Mouse (Mus musculus) limb, embryonic 13.5 days (tissue): ENCODE results near the gene Rad51b. TPM values are rescaled to one million over a fixed set of nuclear protein-coding genes. Genes with fewer than 3 reads are reported as not detected.

Experiments used
- ATAC-seq: fragments of 200-750 bp; cut with Nextera tagmentation; 2 replicates; pipeline ENCODE4 v1.8.0; 2017; ENCODE audit warnings: low read depth, moderate number of reproducible peaks, moderate TSS enrichment; ENCODE audit not compliant: low FRiP score
- H3K27ac ChIP-seq: fragments of 300-500 bp; sonication (generic); 2 replicates; pipeline ENCODE4 v1.5.1; 2015; ENCODE audit warnings: inconsistent platforms, mild to moderate bottlenecking, moderate library complexity
- H3K27me3 ChIP-seq: fragments of 300-500 bp; sonication (generic); 2 replicates; pipeline ENCODE4 v1.6.1; 2015; ENCODE audit warnings: mild to moderate bottlenecking, inconsistent platforms
- H3K36me3 ChIP-seq: fragments of 300-500 bp; sonication (generic); 2 replicates; pipeline ENCODE4 v1.6.1; 2015; ENCODE audit warnings: inconsistent platforms, mild to moderate bottlenecking, moderate library complexity
- H3K4me1 ChIP-seq: fragments of 300-500 bp; sonication (generic); 2 replicates; pipeline ENCODE4 v1.6.1; 2015; ENCODE audit warnings: inconsistent platforms
- H3K4me2 ChIP-seq: fragments of 300-500 bp; sonication (generic); replicated peaks from 2 replicates; pipeline ENCODE4 v1.6.1; 2015; ENCODE audit warnings: inconsistent platforms, mild to moderate bottlenecking, moderate library complexity
- H3K4me3 ChIP-seq: fragments of 300-500 bp; sonication (generic); 2 replicates; pipeline ENCODE4 v1.5.1; 2015; ENCODE audit warnings: moderate library complexity, mild to moderate bottlenecking, inconsistent platforms
- H3K9ac ChIP-seq: fragments of 300-500 bp; sonication (generic); 2 replicates; pipeline ENCODE4 v1.6.1; 2015; ENCODE audit warnings: mild to moderate bottlenecking, inconsistent platforms
- H3K9me3 ChIP-seq: fragments of 300-500 bp; sonication (generic); 2 replicates; pipeline ENCODE4 v1.6.1; 2016; ENCODE audit warnings: inconsistent platforms
- WGBS: fragments of 180-500 bp; shearing (Covaris S2); methylation state at CpG from one replicate; pipeline ENCODE4 v1.1.7; 2015; 5-methylcytosine and 5-hydroxymethylcytosine counted together
- polyA plus RNA-seq: library from polyadenylated mRNA; unstranded; fragments of >200 nt; fragmentation: Nextera tagmentation; extraction: Ambion mirVana; gene quantifications from 2 replicates; pipeline ENCODE4 v1.2.1, GENCODE M21; 2015

Gene Rad51b
- polyA plus RNA-seq, 1 experiment from 2014 or later: 7.6 TPM

DNA sequence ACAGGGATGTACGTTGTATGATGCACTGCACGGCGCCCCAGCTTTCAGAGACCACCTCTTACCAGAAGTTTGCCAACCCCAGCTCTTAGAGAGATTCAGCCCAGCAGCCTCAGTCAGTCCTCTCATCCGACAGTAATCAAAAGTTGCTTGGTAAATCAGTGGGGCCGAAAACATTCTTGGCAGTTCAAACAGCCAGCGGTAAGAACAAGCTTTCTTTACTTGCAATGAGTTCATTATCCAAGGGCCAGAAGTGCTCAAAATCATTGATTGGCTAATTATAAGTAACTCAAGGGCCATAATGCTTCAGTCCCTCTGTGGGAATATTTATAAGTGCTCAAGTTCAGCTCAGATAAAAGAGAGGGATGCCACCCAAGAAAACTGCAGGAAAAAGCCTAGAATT, 434.8 kb downstream of the Rad51b start:
- ATAC-seq: no peak
- Histone ChIP-seq H3K9me3 (peaks cover 14% of the 10 kb centered on the region), H3K27ac (peak overlapping the region; percentile 83; the same call in 1 of the 2 replicates), H3K4me3 (no peak overlapping the region), H3K27me3 (no peaks in the 10 kb centered on the region), H3K4me1 (peaks cover 61% of the 10 kb centered on the region), H3K4me2 (no peak overlapping the region), H3K36me3 (peaks cover 10% of the 10 kb centered on the region), H3K9ac (no peak overlapping the region)
- WGBS: 78% methylated on average over 6 of the region's 6 CpGs

DNA sequence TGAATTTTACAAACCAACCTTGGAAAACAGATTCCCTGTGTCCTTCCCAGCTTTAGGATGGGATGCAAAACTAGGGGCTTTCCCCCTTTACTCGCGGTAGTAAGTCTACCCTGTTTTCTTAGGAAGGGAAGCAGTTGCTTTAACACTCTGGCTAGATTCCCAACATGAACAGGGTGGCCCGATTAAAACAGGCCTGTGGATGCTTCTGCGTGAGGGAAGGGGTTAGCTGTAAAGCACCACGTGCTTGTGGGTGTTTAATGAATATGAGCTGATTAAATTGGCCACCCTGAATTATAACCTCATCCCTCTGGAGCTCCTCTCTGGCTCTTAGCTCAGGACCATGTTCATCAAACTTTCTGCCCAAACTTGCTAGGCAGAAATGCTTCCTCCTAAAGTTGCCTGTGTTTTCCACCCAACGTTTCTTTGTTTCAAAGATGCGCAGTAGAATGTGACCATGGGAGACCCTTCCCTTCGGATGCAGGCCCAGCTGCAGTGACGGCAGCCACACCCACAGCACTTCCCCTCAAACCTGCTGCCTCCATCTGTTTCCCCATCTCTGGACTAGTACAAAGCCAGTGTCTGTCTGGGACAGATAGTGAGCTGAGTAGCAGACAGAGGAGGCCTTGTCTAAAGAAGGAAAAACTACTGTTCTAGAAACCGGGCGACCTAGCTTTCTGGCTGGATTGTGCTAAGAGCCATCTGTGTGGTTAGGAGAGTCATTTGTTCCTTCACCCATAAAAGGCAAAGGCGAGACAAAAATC, 435.5 kb downstream of the Rad51b start:
- peaks cover 61% of the 10 kb centered on the region for H3K4me1 ChIP-seq
- WGBS: 42% methylated on average over 12 of the region's 12 CpGs
- H3K27me3 ChIP-seq: no peaks in the 10 kb centered on the region
- no peak overlapping the region for H3K9ac ChIP-seq
- no peak overlapping the region for H3K4me2 ChIP-seq
- peak overlapping the region; percentile 83; the same call in 1 of the 2 replicates for H3K27ac ChIP-seq
- peaks cover 10% of the 10 kb centered on the region for H3K36me3 ChIP-seq
- no peak overlapping the region for H3K4me3 ChIP-seq
- ATAC-seq: no peak
- peaks cover 13% of the 10 kb centered on the region for H3K9me3 ChIP-seq

DNA sequence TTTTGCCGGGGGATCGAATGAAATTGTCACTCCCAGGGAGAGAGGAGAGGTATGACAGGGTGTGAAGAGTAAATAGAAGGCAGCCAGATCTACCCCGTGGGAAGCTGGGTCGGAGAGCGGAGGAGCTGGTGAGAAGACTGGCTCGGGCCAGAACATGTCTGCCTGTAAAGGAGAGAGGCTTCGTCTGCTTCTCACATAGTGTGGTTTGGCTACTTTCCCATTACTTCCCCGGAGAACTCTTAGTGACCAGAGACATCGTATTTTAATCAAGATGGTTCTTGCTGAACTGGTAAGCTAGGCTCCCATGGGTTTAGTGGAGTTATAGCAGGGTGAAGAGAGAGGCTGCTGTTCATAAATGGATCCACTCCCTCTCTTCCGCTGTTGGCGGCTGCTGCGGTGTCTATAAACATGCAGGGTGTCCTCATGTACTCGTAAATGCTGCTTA, 438.3 kb downstream of the Rad51b start:
- ATAC-seq: peak; percentile 81
- no peaks in the 10 kb centered on the region for H3K9me3 ChIP-seq
- H3K4me3 ChIP-seq: no peak overlapping the region
- peak overlapping the region; percentile 72; the same call in 1 of the 2 replicates for H3K27ac ChIP-seq
- no peak overlapping the region for H3K4me2 ChIP-seq
- 41% methylated on average over 13 of the region's 13 CpGs for WGBS
- H3K36me3 ChIP-seq: no peaks in the 10 kb centered on the region
- peaks cover 49% of the 10 kb centered on the region for H3K4me1 ChIP-seq
- no peak overlapping the region for H3K9ac ChIP-seq
- no peaks in the 10 kb centered on the region for H3K27me3 ChIP-seq

DNA sequence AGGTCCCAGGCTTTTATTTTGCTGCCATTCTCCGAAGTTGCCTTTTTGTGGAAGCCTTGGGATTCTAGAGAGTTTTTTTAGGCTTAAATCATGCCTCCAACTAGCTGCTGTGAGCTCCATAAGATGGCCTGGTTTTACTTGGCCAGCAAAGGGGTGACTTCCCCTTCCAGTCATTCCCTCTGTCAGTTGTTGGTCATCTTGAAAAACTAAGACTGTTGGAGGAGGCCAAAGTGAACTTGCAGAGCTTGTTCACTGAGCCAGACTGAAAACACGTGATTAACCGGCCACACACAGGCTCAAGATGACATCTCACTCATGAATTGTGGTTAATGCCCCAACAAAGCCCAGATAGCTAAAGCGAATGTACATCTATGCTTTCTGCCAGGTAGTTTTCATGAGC, 438.8 kb downstream of the Rad51b start:
- no peak overlapping the region for H3K4me2 ChIP-seq
- no peak overlapping the region for H3K9ac ChIP-seq
- no peaks in the 10 kb centered on the region for H3K36me3 ChIP-seq
- H3K9me3 ChIP-seq: no peaks in the 10 kb centered on the region
- no peaks in the 10 kb centered on the region for H3K27me3 ChIP-seq
- no peak for ATAC-seq
- no peak overlapping the region for H3K4me3 ChIP-seq
- 80% methylated on average over 4 of the region's 4 CpGs for WGBS
- H3K4me1 ChIP-seq: peaks cover 44% of the 10 kb centered on the region
- peak overlapping the region; percentile 72; the same call in 1 of the 2 replicates for H3K27ac ChIP-seq

DNA sequence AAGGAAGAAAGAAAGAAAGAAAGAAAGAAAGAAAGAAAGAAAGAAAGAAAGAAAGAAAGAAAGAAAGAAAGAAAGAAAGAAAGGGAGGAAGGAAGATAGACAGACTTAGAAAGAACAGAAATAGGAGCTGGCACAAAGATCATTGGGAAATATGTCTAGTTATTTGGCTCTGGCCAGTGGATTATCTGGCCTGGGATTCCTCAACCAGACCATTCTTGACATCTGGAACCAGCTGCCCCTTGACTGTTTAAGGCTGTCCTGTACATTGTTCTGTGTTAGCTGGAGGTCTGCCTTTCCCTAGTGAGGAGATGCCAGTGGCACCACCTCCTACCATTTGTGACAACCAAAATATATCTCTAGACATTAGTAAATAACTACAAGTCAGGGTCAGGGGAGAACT, 441.6 kb downstream of the Rad51b start:
- Histone ChIP-seq H3K27me3 (no peaks in the 10 kb centered on the region), H3K4me3 (no peak overlapping the region), H3K9ac (no peak overlapping the region), H3K4me1 (peaks cover 25% of the 10 kb centered on the region), H3K4me2 (no peak overlapping the region), H3K9me3 (no peaks in the 10 kb centered on the region), H3K27ac (no peak overlapping the region), H3K36me3 (no peaks in the 10 kb centered on the region)
- ATAC-seq: no peak

DNA sequence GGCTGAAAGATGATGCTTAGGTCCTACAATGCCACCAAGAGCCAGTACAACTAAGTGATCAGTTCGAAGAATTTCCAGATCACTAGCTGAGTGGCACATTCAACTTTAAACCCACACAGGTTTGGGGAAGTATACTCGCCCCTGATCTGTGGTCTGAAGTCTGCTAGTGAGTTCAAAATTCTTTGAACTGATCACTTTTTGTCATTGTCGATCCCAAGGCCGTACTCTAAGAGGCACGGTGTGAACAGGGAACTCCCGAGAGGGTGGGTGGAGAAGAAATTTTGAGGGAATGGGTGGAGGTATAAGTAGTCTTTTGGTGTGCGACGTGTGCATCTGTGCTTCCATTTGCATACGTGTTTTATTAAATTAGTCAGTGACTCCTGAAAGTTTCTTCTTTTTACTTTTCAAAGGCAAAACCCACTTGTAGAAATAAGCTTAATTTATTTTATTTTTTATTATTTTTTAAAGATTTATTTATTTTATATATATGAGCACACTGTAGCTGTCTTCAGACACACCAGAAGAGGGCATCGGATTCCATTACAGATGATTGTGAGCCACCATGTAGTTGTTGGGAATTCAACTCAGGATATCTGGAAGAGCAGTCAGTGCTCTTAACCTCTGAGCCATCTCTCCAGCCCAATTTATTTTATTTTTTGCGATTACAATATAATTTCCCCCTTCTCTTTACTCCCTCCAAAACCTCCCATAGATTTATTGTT, 443.0 kb downstream of the Rad51b start:
- no peaks in the 10 kb centered on the region for H3K9me3 ChIP-seq
- H3K4me1 ChIP-seq: peaks cover 24% of the 10 kb centered on the region
- no peak overlapping the region for H3K27ac ChIP-seq
- H3K36me3 ChIP-seq: no peaks in the 10 kb centered on the region
- no peaks in the 10 kb centered on the region for H3K27me3 ChIP-seq
- 92% methylated on average over 11 of the region's 11 CpGs for WGBS
- ATAC-seq: no peak
- H3K9ac ChIP-seq: no peak overlapping the region
- no peak overlapping the region for H3K4me2 ChIP-seq
- no peak overlapping the region for H3K4me3 ChIP-seq

DNA sequence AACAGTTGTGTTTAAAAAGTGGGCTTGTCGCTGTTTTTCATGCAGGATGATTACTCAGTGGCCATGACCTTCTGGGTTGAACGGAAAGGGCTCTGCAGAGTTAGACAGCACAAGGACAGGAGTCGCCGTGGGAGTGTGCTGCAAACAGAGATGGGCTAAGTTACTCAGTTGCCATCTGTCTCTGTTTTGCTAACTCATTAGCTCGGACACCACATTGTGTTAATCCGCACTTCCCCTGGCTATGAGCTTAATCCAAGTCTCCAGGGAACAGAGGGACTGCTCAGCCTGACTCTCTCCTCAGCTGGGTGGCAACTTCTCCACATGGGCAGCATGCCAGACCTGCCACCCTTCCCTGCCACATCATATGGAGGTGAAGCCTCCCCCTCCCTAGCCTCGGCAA, 445.1 kb downstream of the Rad51b start:
- no peaks in the 10 kb centered on the region for H3K36me3 ChIP-seq
- no peaks in the 10 kb centered on the region for H3K27me3 ChIP-seq
- peaks cover 28% of the 10 kb centered on the region for H3K4me1 ChIP-seq
- no peak for ATAC-seq
- H3K27ac ChIP-seq: no peak overlapping the region
- WGBS: 56% methylated on average over 7 of the region's 7 CpGs
- no peak overlapping the region for H3K4me3 ChIP-seq
- H3K9me3 ChIP-seq: no peaks in the 10 kb centered on the region
- H3K9ac ChIP-seq: no peak overlapping the region
- no peak overlapping the region for H3K4me2 ChIP-seq

DNA sequence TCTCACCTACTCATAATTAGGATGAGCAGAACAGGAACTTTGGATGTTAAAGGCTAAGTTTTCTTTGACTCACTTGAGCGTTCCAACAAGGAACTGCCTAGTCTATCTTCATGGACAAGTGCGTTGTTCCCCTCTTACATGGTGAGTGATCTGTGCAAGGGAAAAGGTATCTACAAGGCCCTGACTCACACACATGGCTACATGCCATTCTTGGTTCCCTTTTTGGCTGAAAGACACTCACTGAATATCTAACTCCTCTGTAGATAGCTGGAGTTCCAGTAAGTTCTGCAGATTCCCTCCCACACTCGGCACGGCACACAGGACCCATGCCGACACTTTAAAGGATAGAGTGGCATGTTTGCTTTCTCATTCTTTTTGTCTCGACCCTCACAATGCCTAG, 447.0 kb downstream of the Rad51b start:
- no peak overlapping the region for H3K4me3 ChIP-seq
- H3K9ac ChIP-seq: no peak overlapping the region
- H3K36me3 ChIP-seq: no peaks in the 10 kb centered on the region
- ATAC-seq: no peak
- H3K9me3 ChIP-seq: no peaks in the 10 kb centered on the region
- no peak overlapping the region for H3K27ac ChIP-seq
- H3K4me1 ChIP-seq: peaks cover 36% of the 10 kb centered on the region
- no peak overlapping the region for H3K4me2 ChIP-seq
- 91% methylated on average over 6 of the region's 6 CpGs for WGBS
- H3K27me3 ChIP-seq: no peaks in the 10 kb centered on the region

DNA sequence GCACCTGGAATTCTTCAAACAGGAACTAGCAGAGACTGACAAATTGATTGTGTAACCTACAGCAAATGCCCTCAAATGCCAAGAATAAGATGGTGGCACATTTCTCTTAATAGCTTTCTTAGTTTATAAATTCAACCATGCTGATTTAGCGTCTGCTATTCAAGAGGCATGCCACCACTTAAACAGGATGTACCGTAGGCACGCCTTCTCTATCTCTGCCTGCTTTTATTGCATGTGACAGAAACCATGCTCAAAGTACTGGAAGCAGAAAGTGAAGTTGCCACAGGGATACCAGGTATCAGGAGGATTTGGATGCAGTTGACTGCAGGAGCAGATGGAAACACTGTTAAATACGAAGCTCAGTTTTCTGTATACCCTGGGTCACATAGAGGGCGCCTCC, 448.1 kb downstream of the Rad51b start:
- no peak for ATAC-seq
- peak overlapping the region; percentile 28; the same call in 1 of the 2 replicates for H3K27ac ChIP-seq
- no peak overlapping the region for H3K9ac ChIP-seq
- no peaks in the 10 kb centered on the region for H3K27me3 ChIP-seq
- H3K4me2 ChIP-seq: no peak overlapping the region
- no peak overlapping the region for H3K4me3 ChIP-seq
- peaks cover 47% of the 10 kb centered on the region for H3K4me1 ChIP-seq
- H3K9me3 ChIP-seq: no peaks in the 10 kb centered on the region
- 55% methylated on average over 5 of the region's 5 CpGs for WGBS
- H3K36me3 ChIP-seq: no peaks in the 10 kb centered on the region

DNA sequence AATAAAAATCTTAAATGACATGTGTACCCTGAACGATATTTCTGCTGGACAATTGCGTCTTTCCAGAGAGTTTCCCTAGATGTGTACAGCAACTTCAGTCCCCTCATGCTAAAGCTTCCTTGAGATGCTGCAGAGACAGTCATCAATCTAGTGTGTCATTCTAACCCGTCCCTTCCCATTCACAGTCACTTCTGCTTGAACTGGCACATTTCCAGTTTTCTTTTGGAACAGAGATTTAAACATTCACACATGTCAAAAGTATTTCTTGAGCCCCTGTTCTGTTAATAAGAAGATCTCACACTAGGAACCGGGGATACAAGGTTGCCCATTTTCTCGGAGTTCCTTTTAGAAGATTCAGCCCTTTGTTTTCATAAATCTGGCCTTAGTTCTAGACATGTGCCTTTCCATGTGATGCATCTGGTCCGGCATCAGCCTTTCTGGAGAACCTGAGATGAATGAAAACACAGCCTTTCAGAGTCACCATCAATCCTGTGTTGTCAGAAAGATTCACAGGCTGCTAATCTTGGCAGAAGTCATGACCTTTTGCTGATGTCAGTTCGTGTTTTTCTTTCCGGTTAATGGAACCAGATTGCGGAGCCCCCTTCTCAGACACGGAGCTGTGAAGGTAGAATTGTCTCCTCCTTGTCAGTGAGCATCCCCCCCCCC, 448.9 kb downstream of the Rad51b start:
- 23% methylated on average over 10 of the region's 10 CpGs for WGBS

DNA sequence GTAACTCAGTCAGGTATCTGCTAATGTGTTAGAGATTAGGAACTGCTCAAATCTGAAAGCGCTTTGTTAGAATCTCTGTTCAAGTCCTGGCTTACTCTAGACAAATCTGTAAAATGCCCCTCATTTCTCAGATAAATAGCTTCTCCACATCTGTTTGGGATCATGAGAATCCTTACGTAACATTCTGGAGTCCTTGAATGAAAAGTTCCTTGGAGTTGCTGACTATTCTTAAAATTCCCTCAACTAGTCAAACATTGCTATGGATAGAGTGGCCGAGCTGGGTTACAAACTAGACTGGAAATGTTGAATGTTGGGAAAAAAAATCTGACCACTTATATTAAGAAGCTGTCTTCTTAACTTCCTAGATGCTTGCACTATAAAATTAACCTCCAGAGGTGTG, 450.5 kb downstream of the Rad51b start:
- H3K4me1 ChIP-seq: peaks cover 65% of the 10 kb centered on the region
- no peak overlapping the region for H3K4me2 ChIP-seq
- no peaks in the 10 kb centered on the region for H3K9me3 ChIP-seq
- no peaks in the 10 kb centered on the region for H3K27me3 ChIP-seq
- no peak overlapping the region for H3K9ac ChIP-seq
- no peak for ATAC-seq
- no peak overlapping the region for H3K4me3 ChIP-seq
- no peaks in the 10 kb centered on the region for H3K36me3 ChIP-seq
- WGBS: 82% methylated on average over 3 of the region's 3 CpGs
- no peak overlapping the region for H3K27ac ChIP-seq

More for the DNA sequence above, 448.9 kb downstream of the Rad51b start:
- peaks cover 54% of the 10 kb centered on the region for H3K4me1 ChIP-seq
- no peak overlapping the region for H3K27ac ChIP-seq
- no peak overlapping the region for H3K4me2 ChIP-seq
- no peaks in the 10 kb centered on the region for H3K9me3 ChIP-seq
- H3K36me3 ChIP-seq: no peaks in the 10 kb centered on the region
- no peak overlapping the region for H3K9ac ChIP-seq
- no peak for ATAC-seq
- no peak overlapping the region for H3K4me3 ChIP-seq
- H3K27me3 ChIP-seq: no peaks in the 10 kb centered on the region

DNA sequence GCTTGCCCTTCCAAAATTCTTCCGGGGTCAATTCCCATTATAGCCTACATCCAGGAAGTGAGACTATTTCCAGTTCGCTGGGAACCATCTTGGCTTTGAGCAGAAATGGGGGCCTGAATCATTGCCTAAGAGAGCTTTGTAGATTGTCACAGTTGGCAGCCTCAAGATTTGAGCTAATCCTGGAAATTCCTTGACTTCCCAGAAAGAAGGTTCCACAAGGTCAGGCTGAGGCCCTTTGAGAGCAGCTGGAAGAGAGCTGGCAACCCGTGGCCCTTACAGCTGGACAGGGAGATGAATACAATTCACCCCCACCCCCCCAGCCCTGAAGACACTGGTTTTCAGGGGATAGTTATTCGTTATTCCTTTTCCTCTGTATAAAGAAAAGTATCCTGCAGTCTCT, 451.8 kb downstream of the Rad51b start:
- Histone ChIP-seq H3K9ac (no peak overlapping the region), H3K4me2 (no peak overlapping the region), H3K27me3 (no peaks in the 10 kb centered on the region), H3K27ac (peak overlapping the region; percentile 0; the same call in 1 of the 2 replicates), H3K4me1 (peaks cover 71% of the 10 kb centered on the region), H3K4me3 (no peak overlapping the region), H3K36me3 (no peaks in the 10 kb centered on the region), H3K9me3 (no peaks in the 10 kb centered on the region)
- no peak for ATAC-seq
- 59% methylated on average over 4 of the region's 4 CpGs for WGBS
